26 mouse cellular contexts compared by ENCODE assay signal in the genomic region with DNA sequence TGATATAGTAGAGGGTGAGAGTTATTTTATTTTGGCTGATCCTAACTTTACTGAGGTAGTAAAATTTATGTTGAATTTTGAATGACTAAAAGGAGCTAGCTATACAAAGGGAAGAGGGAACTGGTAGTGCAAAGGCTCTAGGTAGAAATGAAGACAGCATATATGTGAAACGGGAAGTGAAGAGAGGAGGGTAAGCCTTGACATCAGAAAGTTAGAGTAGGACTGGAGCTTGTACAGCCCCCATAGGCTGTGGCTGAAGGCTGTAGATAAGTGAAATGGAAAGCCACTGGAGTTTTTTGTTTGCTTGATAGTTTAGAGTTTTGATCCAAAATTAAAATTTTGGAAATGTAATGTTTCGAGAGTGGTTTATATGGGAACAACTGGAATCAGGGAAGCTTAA. TPM values are rescaled to one million over a fixed set of nuclear protein-coding genes. Genes with fewer than 3 reads are reported as not detected.
"Had no signal": no experiment of that assay in that cellular context is flagged by ENCODE, and none has a peak within 500 bp of the region (broad histone marks: within the 10 kb centered on the region; RNA-seq: fewer than 3 reads in every experiment).

No protein-coding gene starts in this region.

- ATAC-seq: hindbrain, embryonic 16.5 days; inflammation-experienced regulatory T-cells, adult 6 months; intestine, embryonic 15.5 days; intestine, postnatal 0 days; liver, embryonic 12.5 days had no signal

- H3K9ac ChIP-seq: heart, embryonic 12.5 days; hindbrain, embryonic 12.5 days; hindbrain, embryonic 14.5 days; intestine, embryonic 15.5 days; limb, embryonic 13.5 days; limb, embryonic 15.5 days; liver, embryonic 12.5 days had no signal

- H3K4me2 ChIP-seq: heart, embryonic 12.5 days; hindbrain, embryonic 12.5 days; hindbrain, embryonic 14.5 days; intestine, embryonic 15.5 days; limb, embryonic 13.5 days; limb, embryonic 15.5 days; liver, embryonic 12.5 days had no signal

- H3K4me3 ChIP-seq: gastrocnemius, adult 2 months; heart, embryonic 10.5 days; heart, embryonic 12.5 days; hindbrain, embryonic 10.5 days; hindbrain, embryonic 12.5 days; intestine, embryonic 15.5 days; layer of hippocampus, adult 2 months; limb, embryonic 13.5 days; limb, embryonic 15.5 days; liver, embryonic 12.5 days had no signal

- DNase-seq: gastrocnemius, adult 2 months; gastrocnemius, postnatal 10 days; gastrocnemius, postnatal 25 days; heart, adult 18-20 months; heart, postnatal 10 days; heart, postnatal 4 days; kidney, adult 18-20 months; kidney, adult 8-10 months; kidney, postnatal 25 days; kidney, postnatal 4 days; left cerebral cortex, postnatal 4 days had no signal

- H3K27ac ChIP-seq: gastrocnemius, adult 2 months; heart, embryonic 10.5 days; hindbrain, embryonic 10.5 days; hindbrain, embryonic 12.5 days; hindbrain, embryonic 14.5 days; intestine, embryonic 15.5 days; kidney, postnatal 0 days; layer of hippocampus, adult 2 months; limb, embryonic 13.5 days; limb, embryonic 15.5 days; liver, embryonic 12.5 days had no signal

- H3K36me3 ChIP-seq: intestine, embryonic 15.5 days; limb, embryonic 15.5 days; liver, embryonic 12.5 days had no signal

- H3K9me3 ChIP-seq: heart, embryonic 10.5 days; heart, embryonic 12.5 days; hindbrain, embryonic 10.5 days; hindbrain, embryonic 12.5 days; intestine, embryonic 15.5 days; limb, embryonic 13.5 days; limb, embryonic 15.5 days; liver, embryonic 12.5 days had no signal

- H3K27me3 ChIP-seq: heart, embryonic 12.5 days; hindbrain, embryonic 12.5 days; intestine, embryonic 15.5 days; limb, embryonic 13.5 days; limb, embryonic 15.5 days; liver, embryonic 12.5 days had no signal

- H3K4me1 ChIP-seq: hindbrain, embryonic 10.5 days; intestine, embryonic 15.5 days had no signal

RNA-seq across cellular contexts. Expression of a gene that starts 56.5 kb away (rescaled TPM):
- polyA plus RNA-seq: heart, embryonic 16.5 days; liver, embryonic 12.5 days had no signal
